Mouse (Mus musculus) C2C12 (cell line): ENCODE measurements around the gene Sema7a. TPM values are rescaled to one million over a fixed set of nuclear protein-coding genes. Genes with fewer than 3 reads are reported as not detected.

Experiments
- H3K27me3 ChIP-seq: one replicate; pipeline ENCODE4 v1.6.1; 2011; ENCODE audit not compliant: control insufficient read depth, insufficient read depth, insufficient read length
- H3K36me3 ChIP-seq: one replicate; pipeline ENCODE4 v1.6.1; 2011; ENCODE audit not compliant: control insufficient read depth, insufficient read depth
- H3K4me3 ChIP-seq: one replicate; pipeline ENCODE4 v1.5.1; 2011; ENCODE audit warnings: mild to moderate bottlenecking, control low read depth; ENCODE audit not compliant: poor library complexity, insufficient read depth, severe bottlenecking
- H3K79me2 ChIP-seq: one replicate; pipeline ENCODE4 v1.6.1; 2011; ENCODE audit not compliant: control insufficient read depth, insufficient read depth
- H3K79me3 ChIP-seq: one replicate; pipeline ENCODE4 v1.6.1; 2011; ENCODE audit warnings: low read depth, control low read depth
- H3ac ChIP-seq: one replicate; pipeline ENCODE3; 2011; ENCODE audit warnings: low read depth; ENCODE audit not compliant: control insufficient read depth, insufficient read length
- CEBPB ChIP-seq: IDR thresholded peaks from one replicate; pipeline ENCODE4 v1.6.1; 2011; ENCODE audit warnings: low read depth, mild to moderate bottlenecking, control low read depth, moderate library complexity
- CTCF ChIP-seq: IDR thresholded peaks from one replicate; pipeline ENCODE4 v1.5.1; 2011; ENCODE audit not compliant: control insufficient read depth, insufficient read depth, insufficient read length
- FOSL1 ChIP-seq: IDR thresholded peaks from one replicate; pipeline ENCODE4 v1.8.0; 2011; ENCODE audit warnings: mild to moderate bottlenecking, low read length; ENCODE audit not compliant: poor library complexity, insufficient read depth, severe bottlenecking
- MAX ChIP-seq: IDR thresholded peaks from one replicate; pipeline ENCODE4 v1.6.1; 2011; ENCODE audit warnings: mild to moderate bottlenecking, control low read depth
- MYOD1 ChIP-seq: IDR thresholded peaks from one replicate; pipeline ENCODE4 v1.6.1; 2011; ENCODE audit warnings: low read depth; ENCODE audit not compliant: control insufficient read depth, insufficient read length
- MYOG ChIP-seq: IDR thresholded peaks from one replicate; pipeline ENCODE4 v1.6.1; 2011; ENCODE audit not compliant: control insufficient read depth, insufficient read length; ENCODE audit errors: extremely low read depth
- USF1 ChIP-seq: IDR thresholded peaks from one replicate; pipeline ENCODE4 v1.6.1; 2011; ENCODE audit warnings: low read depth, mild to moderate bottlenecking, control low read depth, moderate library complexity
- polyA plus RNA-seq: library from polyadenylated mRNA; unstranded; fragments of >200 nt; fragmentation: generic; extraction: Trizol; gene quantifications from one replicate; pipeline ENCODE4 v1.2.1, GENCODE M21; 2012; ENCODE audit warnings: missing spikeins

The Sema7a gene
- polyA plus RNA-seq, 1 experiment = 53.8 TPM

DNA sequence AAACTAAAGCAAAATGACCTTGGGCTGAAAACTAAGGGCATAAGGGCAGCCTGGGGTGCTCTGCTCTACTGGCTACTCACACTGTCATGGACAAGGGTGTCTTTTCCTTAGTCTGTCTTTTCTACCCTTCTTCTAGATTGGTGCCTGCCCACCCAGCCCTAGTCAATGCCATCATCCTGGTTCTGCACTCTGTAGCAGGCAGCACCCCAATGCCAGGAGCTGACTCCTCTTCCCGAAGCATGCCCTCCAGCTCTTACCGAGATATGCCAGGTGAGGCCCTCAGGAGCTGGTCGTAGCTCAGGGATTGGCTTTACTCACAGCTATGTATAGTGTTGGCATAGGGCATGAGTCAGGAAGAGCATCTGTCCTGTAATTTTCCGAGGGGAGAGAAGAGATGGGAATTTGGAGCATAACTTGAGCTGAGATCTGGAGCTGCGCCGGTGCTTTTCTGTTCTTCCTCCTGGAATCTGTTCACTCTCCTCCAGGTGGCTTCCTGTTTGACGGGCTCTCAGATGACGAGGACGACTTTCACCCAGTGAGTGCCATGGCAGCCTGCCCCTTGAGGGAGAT lies 18.3 kb upstream of the Sema7a start:
- Histone ChIP-seq H3ac (no peak overlapping the region), H3K4me3 (no peak overlapping the region), H3K36me3 (peaks cover 30% of the 10 kb centered on the region), H3K79me2 (no peaks in the 10 kb centered on the region), H3K79me3 (no peaks in the 10 kb centered on the region), H3K27me3 (no peaks in the 10 kb centered on the region)
- TF ChIP-seq CTCF (no peak), USF1 (no peak), MAX (no peak), MYOG (no peak), MYOD1 (no peak), CEBPB (no peak)

DNA sequence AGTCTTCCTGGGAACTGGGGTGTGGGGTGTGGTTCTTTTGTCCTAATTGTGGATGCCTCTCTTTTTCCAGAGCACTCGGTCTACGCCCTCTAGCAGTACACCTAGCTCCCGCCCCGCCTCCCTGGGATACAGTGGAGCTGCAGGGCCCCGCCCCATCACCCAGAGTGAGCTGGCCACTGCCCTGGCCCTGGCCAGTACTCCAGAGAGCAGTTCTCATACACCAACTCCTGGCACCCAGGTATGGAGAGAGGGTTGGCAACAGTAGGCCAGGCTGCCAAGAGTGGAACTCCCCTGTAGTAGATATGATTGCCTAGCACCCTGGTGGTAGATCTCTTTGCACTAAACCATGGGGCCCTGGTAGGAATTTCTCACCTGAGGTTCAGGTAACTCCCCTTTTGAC lies 17.5 kb upstream of the Sema7a start:
- H3ac ChIP-seq = no peak overlapping the region
- no peak for TF ChIP-seq MAX
- TF ChIP-seq CEBPB = no peak
- TF ChIP-seq USF1 = no peak
- TF ChIP-seq MYOD1 = no peak
- TF ChIP-seq FOSL1 = no peak
- no peak for TF ChIP-seq MYOG
- no peak for TF ChIP-seq CTCF
- H3K79me3 ChIP-seq = no peaks in the 10 kb centered on the region
- no peaks in the 10 kb centered on the region for H3K79me2 ChIP-seq
- no peak overlapping the region for H3K4me3 ChIP-seq
- no peaks in the 10 kb centered on the region for H3K27me3 ChIP-seq
- H3K36me3 ChIP-seq = peaks cover 38% of the 10 kb centered on the region

DNA sequence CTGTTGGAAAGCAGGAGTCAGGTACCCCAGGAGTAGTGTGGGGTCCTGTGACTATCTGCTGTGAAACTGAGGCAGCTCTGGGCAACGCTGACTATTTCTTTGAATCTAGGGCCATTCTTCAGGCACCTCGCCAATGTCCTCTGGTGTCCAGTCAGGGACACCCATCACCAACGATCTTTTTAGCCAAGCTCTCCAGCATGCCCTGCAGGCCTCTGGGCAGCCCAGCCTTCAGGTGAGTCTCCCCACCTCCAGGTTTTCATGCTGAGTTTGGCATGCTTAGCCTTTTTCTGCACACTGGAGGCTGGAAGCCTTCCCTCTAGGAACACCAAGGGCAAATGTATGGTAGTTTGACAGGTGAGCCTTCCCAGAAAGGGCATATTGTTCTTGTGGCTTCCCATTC lies 16.9 kb upstream of the Sema7a start:
- no peak for TF ChIP-seq CTCF
- no peak for TF ChIP-seq MYOG
- no peak for TF ChIP-seq USF1
- TF ChIP-seq MAX = no peak
- TF ChIP-seq MYOD1 = no peak
- no peak for TF ChIP-seq CEBPB
- no peak for TF ChIP-seq FOSL1
- Histone ChIP-seq H3K27me3 (no peaks in the 10 kb centered on the region), H3K79me3 (no peaks in the 10 kb centered on the region), H3ac (no peak overlapping the region), H3K79me2 (no peaks in the 10 kb centered on the region), H3K36me3 (peaks cover 39% of the 10 kb centered on the region), H3K4me3 (no peak overlapping the region)

DNA sequence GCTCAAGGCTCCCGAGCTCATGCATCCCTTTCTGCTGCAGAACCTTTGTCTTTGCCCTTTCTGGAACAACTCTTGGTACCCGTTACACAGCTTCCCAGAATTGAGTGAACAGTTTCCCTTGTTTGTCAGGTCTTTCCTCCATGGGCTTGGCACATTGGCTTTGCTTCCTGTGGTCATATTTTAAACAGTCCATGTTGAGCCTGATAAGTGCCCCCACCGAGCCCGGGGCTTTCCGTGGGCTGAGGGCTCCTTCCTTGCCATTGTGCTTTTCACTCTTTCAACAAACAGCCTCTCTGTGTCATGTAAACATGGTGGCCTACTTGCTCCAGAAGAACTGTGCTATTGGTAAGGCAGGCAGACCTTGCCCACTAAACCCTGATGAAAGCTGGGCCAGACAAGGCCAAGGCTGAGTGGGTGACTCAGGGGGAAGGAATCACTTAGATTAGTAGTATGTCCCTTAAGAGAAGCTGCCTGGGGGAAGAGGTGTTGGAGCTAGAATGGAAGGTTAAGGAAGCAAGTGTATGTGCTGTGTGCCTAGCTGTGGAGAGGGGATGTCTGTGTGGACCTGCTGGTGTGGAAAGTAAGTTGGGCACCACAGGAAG lies 8.6 kb upstream of the Sema7a start:
- Histone ChIP-seq H3K79me2 (no peaks in the 10 kb centered on the region), H3K36me3 (peaks cover 10% of the 10 kb centered on the region)
- no peak for TF ChIP-seq USF1
- no peak for TF ChIP-seq FOSL1
- TF ChIP-seq MAX = no peak
- TF ChIP-seq MYOD1 = no peak
- TF ChIP-seq MYOG = no peak
- no peak for TF ChIP-seq CTCF

DNA sequence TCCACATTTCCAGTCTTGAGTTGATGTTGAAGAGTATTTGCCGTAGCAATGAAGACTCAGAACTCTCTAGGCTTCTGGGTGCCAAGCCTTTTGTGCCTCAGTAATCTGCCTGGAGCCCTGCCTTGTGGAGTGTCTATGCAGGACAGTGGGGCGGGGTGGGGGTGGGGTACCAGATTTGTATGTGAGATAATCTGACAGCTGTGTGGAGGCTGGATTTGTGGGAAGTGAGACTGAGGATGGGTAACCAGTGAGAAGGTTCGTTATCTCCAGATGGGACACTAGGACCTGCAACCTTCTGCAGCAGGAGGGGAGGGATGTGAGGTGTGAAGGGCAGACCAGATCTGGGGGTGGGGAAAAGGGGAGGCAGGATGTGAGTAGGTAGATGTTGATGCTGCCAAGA lies 7.7 kb upstream of the Sema7a start:
- Histone ChIP-seq H3K36me3 (peaks cover 2% of the 10 kb centered on the region), H3ac (no peak overlapping the region), H3K27me3 (no peaks in the 10 kb centered on the region), H3K4me3 (no peak overlapping the region), H3K79me3 (no peaks in the 10 kb centered on the region), H3K79me2 (no peaks in the 10 kb centered on the region)
- TF ChIP-seq USF1 (no peak), MYOG (no peak), FOSL1 (no peak), CEBPB (no peak), MYOD1 (no peak), MAX (no peak), CTCF (no peak)

More for the DNA sequence above, 8.6 kb upstream of the Sema7a start:
- Histone ChIP-seq H3K4me3 (no peak overlapping the region), H3K79me3 (no peaks in the 10 kb centered on the region), H3K27me3 (no peaks in the 10 kb centered on the region), H3ac (no peak overlapping the region)

DNA sequence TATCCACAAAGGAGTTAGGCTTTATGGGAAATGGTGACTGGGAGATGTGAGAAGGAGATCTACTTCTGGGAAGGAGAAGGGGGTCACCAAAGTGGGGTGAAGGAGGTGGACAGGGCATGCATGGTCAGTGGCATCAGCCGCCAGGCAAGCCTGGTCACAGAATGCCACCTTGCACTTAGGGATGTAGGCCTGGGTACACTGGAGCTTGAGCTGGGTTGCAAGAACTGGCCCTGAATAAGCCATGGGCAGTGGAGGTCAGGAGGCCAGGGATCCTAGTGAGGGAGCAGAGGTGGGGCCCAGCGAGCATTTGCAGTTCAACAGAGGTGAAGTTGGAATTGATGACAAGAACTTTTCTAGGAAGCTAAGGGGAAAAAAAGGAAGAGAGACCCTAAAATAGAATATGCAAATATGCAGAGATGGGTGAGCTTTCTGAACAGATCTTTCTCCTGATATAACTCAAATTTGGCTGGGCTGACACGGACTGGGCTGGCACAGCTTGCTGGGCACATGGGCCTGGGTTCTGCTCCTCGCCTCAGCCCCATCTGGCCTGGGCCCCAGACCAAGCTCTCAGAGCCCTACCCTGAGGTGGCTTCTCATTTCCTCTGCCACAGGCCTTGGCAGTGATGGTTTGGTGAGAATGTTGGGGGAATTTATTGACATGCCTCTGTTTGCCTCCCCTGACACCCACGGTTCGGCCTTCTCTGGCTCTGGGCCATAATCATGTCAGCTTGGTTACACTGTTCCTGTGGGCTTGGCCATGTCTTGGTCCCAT lies 6.9 kb upstream of the Sema7a start:
- H3K36me3 ChIP-seq = no peaks in the 10 kb centered on the region
- TF ChIP-seq USF1 (no peak), CTCF (no peak), MYOG (no peak), MAX (no peak), FOSL1 (no peak)
- no peaks in the 10 kb centered on the region for H3K79me2 ChIP-seq
- no peaks in the 10 kb centered on the region for H3K79me3 ChIP-seq
- H3ac ChIP-seq = no peak overlapping the region
- no peaks in the 10 kb centered on the region for H3K27me3 ChIP-seq
- H3K4me3 ChIP-seq = no peak overlapping the region
